Mouse (Mus musculus): ENCODE results near the gene Klc4. TPM values are rescaled to one million over a fixed set of nuclear protein-coding genes. Genes with fewer than 3 reads are reported as not detected.

Gene Klc4
- total RNA-seq (2012; rRNA removed) (4.6 and 5.4 TPM in 2 replicates), polyA plus RNA-seq (2012; ENCODE audit: insufficient read depth in 1 of 2, insufficient read length in 2 of 2, low read depth in 1 of 2, low replicate concordance in 2 of 2, missing spikeins in 1 of 2) (1 to 10 TPM in 1 of 2 experiments, not detected in 1; 9.5 TPM)

- Histone ChIP-seq H3K27me3 (ENCODE audit: control insufficient read depth in 1 of 2, insufficient read depth in 2 of 2, low read length in 2 of 2) (no peaks in the 10 kb centered on the region), H3K79me2 (ENCODE audit: control insufficient read depth, insufficient read depth, low read length, poor library complexity) (peaks cover 10% of the 10 kb centered on the region), H3K9ac (ENCODE audit: control insufficient read depth, low read depth, low read length, poor library complexity, severe bottlenecking) (peak within 1 kb of the TSS; percentile 96), H3K27ac (ENCODE audit: control insufficient read depth, low read depth, low read length) (peak within 1 kb of the TSS; percentile 73), H3K4me3 (ENCODE audit: control insufficient read depth in 1 of 2, insufficient read depth in 1 of 2, low read depth in 2 of 2, low read length in 2 of 2) (peak within 1 kb of the TSS; percentile 88 to 98), H3K36me3 (ENCODE audit: control insufficient read depth in 1 of 2, insufficient read depth in 2 of 2, low read length in 2 of 2) (peaks cover 0 to 7% of the 10 kb centered on the region in 2 experiments; a peak in 2 of 4 replicates), H3K9me3 (replicated peaks; ENCODE audit: insufficient read depth, low read length) (no peaks in the 10 kb centered on the region), H3K4me1 (ENCODE audit: control insufficient read depth in 1 of 2, insufficient read depth in 2 of 2, low read length in 2 of 2) (peaks cover 0 to 8% of the 10 kb centered on the region in 2 experiments; a peak in 2 of 4 replicates)
- peak; percentile 99 for DNase-seq (ENCODE audit: low read depth, low spot score)
- TF ChIP-seq GATA1 (IDR thresholded peaks at IDR 0.05; ENCODE audit: low read depth, low read length) = no peak
- no peak for TF ChIP-seq MYC (IDR thresholded peaks at IDR 0.05; ENCODE audit: low read depth, low read length)
- no peak for TF ChIP-seq TAL1 (IDR thresholded peaks at IDR 0.05; ENCODE audit: low read length)
- no peak for TF ChIP-seq POLR2AphosphoS5 (IDR thresholded peaks at IDR 0.05; ENCODE audit: borderline replicate concordance, low read depth, low read length)
- 0 out of 2 replicates have a peak, but pooled peaks have one; percentile 40 for TF ChIP-seq ZC3H11A (IDR thresholded peaks at IDR 0.05; ENCODE audit: low read depth, low read length)
- TF ChIP-seq MEF2A (IDR thresholded peaks at IDR 0.05; ENCODE audit: extremely low read depth, insufficient replicate concordance, low read depth, low read length, poor library complexity, severe bottlenecking) = 0 out of 2 replicates have a peak, but pooled peaks have one; percentile 36
- no peak for TF ChIP-seq E2F4 (IDR thresholded peaks at IDR 0.05; ENCODE audit: borderline replicate concordance, low read depth, low read length)
- TF ChIP-seq TBP (IDR thresholded peaks at IDR 0.05; ENCODE audit: low read depth, low read length) = peak; percentile 51; the same call in 1 of the 2 replicates
- peak; percentile 95 for TF ChIP-seq USF1 (IDR thresholded peaks at IDR 0.05; ENCODE audit: low read depth, low read length)
- no peak for TF ChIP-seq MYB (IDR thresholded peaks at IDR 0.05; ENCODE audit: low read depth, low read length)
- TF ChIP-seq NELFE (IDR thresholded peaks at IDR 0.05; ENCODE audit: low read depth, low read length) = peak; percentile 97
- TF ChIP-seq KAT2A (conservative IDR thresholded peaks at IDR 0.05; ENCODE audit: low read depth, low read length) = peak; percentile 70
- TF ChIP-seq JUND (IDR thresholded peaks at IDR 0.05; ENCODE audit: low read depth, low read length) = no peak
- TF ChIP-seq CTCF (IDR thresholded peaks at IDR 0.05 in 2 of 3, conservative IDR thresholded peaks at IDR 0.05 in 1 of 3; ENCODE audit: control insufficient read depth in 1 of 3, insufficient read depth in 1 of 3, low read depth in 2 of 3, low read length in 3 of 3, poor library complexity in 1 of 3, severe bottlenecking in 1 of 3) = no peak
- peak; percentile 15; the same call in 1 of the 2 replicates for TF ChIP-seq ZNF384 (IDR thresholded peaks at IDR 0.05; ENCODE audit: low read depth, low read length)
- no peak; the same call in 1 of the 2 replicates for TF ChIP-seq MAZ (IDR thresholded peaks at IDR 0.05; ENCODE audit: low read depth, low read length)
- peak; percentile 95 for TF ChIP-seq MXI1 (IDR thresholded peaks at IDR 0.05; ENCODE audit: low read depth, low read length)
- TF ChIP-seq NRF1 (IDR thresholded peaks at IDR 0.05; ENCODE audit: insufficient read depth, low read depth, low read length, poor library complexity, severe bottlenecking) = peak; percentile 48; the same call in 1 of the 2 replicates
- TF ChIP-seq POLR2A (IDR thresholded peaks at IDR 0.05; ENCODE audit: control insufficient read depth in 1 of 2, insufficient read depth in 1 of 2, low read depth in 1 of 2, low read length in 2 of 2, poor library complexity in 1 of 2) = peak in 1 of 2 experiments; percentile 97; a peak in 2 of 4 replicates
- peak; percentile 99 for TF ChIP-seq SIN3A (IDR thresholded peaks at IDR 0.05; ENCODE audit: low read length)
- no peak for TF ChIP-seq SMC3 (IDR thresholded peaks at IDR 0.05; ENCODE audit: low read depth, low read length)
- TF ChIP-seq ELF1 (IDR thresholded peaks at IDR 0.05; ENCODE audit: low read depth, low read length) = peak; percentile 73
- no peak; a peak in 1 of 4 replicates for TF ChIP-seq EP300 (IDR thresholded peaks at IDR 0.05; ENCODE audit: low read depth in 1 of 2, low read length in 2 of 2)
- TF ChIP-seq TCF12 (IDR thresholded peaks at IDR 0.05; ENCODE audit: low read depth, low read length) = peak; percentile 59; the same call in 1 of the 2 replicates
- no peak for TF ChIP-seq RCOR1 (IDR thresholded peaks at IDR 0.05; ENCODE audit: low read depth, low read length)
- 0 out of 2 replicates have a peak, but pooled peaks have one; percentile 12 for TF ChIP-seq CHD2 (IDR thresholded peaks at IDR 0.05; ENCODE audit: low read length)
- peak; percentile 53; the same call in 1 of the 2 replicates for TF ChIP-seq ETS1 (IDR thresholded peaks at IDR 0.05; ENCODE audit: low read depth, low read length)
- no peak for TF ChIP-seq UBTF (IDR thresholded peaks at IDR 0.05; ENCODE audit: borderline replicate concordance, insufficient read depth, low read depth, low read length)
- TF ChIP-seq POLR2AphosphoS2 (IDR thresholded peaks at IDR 0.05; ENCODE audit: low read length) = peak; percentile 97; the same call in 1 of the 2 replicates
- peak; percentile 83 to 93 for TF ChIP-seq USF2 (IDR thresholded peaks at IDR 0.05; ENCODE audit: borderline replicate concordance in 1 of 2, insufficient read depth in 1 of 2, low read depth in 1 of 2, low read length in 2 of 2)
- no peak for TF ChIP-seq MAFK (IDR thresholded peaks at IDR 0.05; ENCODE audit: borderline replicate concordance, low read depth, low read length)
- peak; percentile 91 for TF ChIP-seq ZMIZ1 (IDR thresholded peaks at IDR 0.05; ENCODE audit: low read depth, low read length)
- TF ChIP-seq HCFC1 (IDR thresholded peaks at IDR 0.05; ENCODE audit: low read depth, low read length) = peak; percentile 95
- peak; percentile 90 for TF ChIP-seq MAX (IDR thresholded peaks at IDR 0.05; ENCODE audit: low read length)
Observed at GRCm38 (mm10) chr17:46645561-46646321, at the start of gene Klc4, which contains the start of gene Mrpl2. Gene Klc4 (minus strand): TSS chr17:46646022. Gene Mrpl2 (plus strand): TSS chr17:46646229.
